Mouse (Mus musculus) cerebellum, postnatal 10 days (tissue): ENCODE measurements at regions not wholly inside any gene's neighbourhood (a gene's known extent, or its start where the extent isn't known, plus 50 kb on each side); places are given as distances from the start of the nearest gene placed in this dataset.
A peak's percentile ranks its signal among the peaks of the same experiment; 100 is the strongest.

Experiments
- DNase-seq, 2 experiments: peaks; one replicate each; pipeline ENCODE4 v3.0.0; 2021; ENCODE audit warnings: mixed read lengths in 2 of 2

- DNase-seq = peak in 1 of 2 experiments; percentile 23
Observed at GRCm38 (mm10) chr13:50314001-50314400, 63.9 kb upstream of the Gm906 start.

- peak in 1 of 2 experiments; percentile 4 for DNase-seq
Observed at GRCm38 (mm10) chr13:50322512-50322911, 72.4 kb upstream of the Gm906 start.

GRCm38 (mm10) chr13:50328614-50329013 lies 78.5 kb upstream of the Gm906 start:
- DNase-seq = no peak

- DNase-seq = no peak
Observed at GRCm38 (mm10) chr13:50344121-50344520, 73.5 kb upstream of the Fbxw17 start.

GRCm38 (mm10) chr13:50351946-50352345 lies 65.7 kb upstream of the Fbxw17 start:
- DNase-seq = no peak

GRCm38 (mm10) chr13:50355265-50355664 lies 62.4 kb upstream of the Fbxw17 start:
- no peak for DNase-seq

GRCm38 (mm10) chr13:50359536-50359935 lies 58.1 kb upstream of the Fbxw17 start:
- DNase-seq = no peak
